Mouse (Mus musculus) WW6 (cell line): ENCODE results near the gene Tle3.

ENCODE experiments used
- DNase-seq: peaks from one replicate; pipeline ENCODE4 v3.0.0-alpha.2; 2013; ENCODE audit warnings: low read depth, low spot score

The Tle3 gene

GRCm38 (mm10) chr9:61371755-61372509 lies at the start of gene Tle3:
TSS of gene Tle3 (plus strand) at chr9:61372366.
- DNase-seq = peak; percentile 90

GRCm38 (mm10) chr9:61323221-61323620 lies 48.9 kb upstream of the Tle3 start:
- no peak for DNase-seq

GRCm38 (mm10) chr9:61323879-61324278 lies 48.3 kb upstream of the Tle3 start:
- no peak for DNase-seq

GRCm38 (mm10) chr9:61324354-61324753 lies 47.8 kb upstream of the Tle3 start:
- no peak for DNase-seq

- no peak for DNase-seq
Measured at GRCm38 (mm10) chr9:61325012-61325411, 47.2 kb upstream of the Tle3 start.

- DNase-seq = no peak
Measured at GRCm38 (mm10) chr9:61325931-61326351, 46.2 kb upstream of the Tle3 start.

- DNase-seq = no peak
Measured at GRCm38 (mm10) chr9:61326922-61327321, 45.2 kb upstream of the Tle3 start.

GRCm38 (mm10) chr9:61328173-61328572 lies 44.0 kb upstream of the Tle3 start:
- DNase-seq = no peak

- DNase-seq = no peak
Measured at GRCm38 (mm10) chr9:61330747-61331146, 41.4 kb upstream of the Tle3 start.

- no peak for DNase-seq
Measured at GRCm38 (mm10) chr9:61332226-61332936, 39.8 kb upstream of the Tle3 start.

- DNase-seq = no peak
Measured at GRCm38 (mm10) chr9:61336179-61336578, 36.0 kb upstream of the Tle3 start.

GRCm38 (mm10) chr9:61336591-61337587 lies 35.3 kb upstream of the Tle3 start:
- no peak for DNase-seq

GRCm38 (mm10) chr9:61337665-61338064 lies 34.5 kb upstream of the Tle3 start:
- no peak for DNase-seq

GRCm38 (mm10) chr9:61339311-61339710 lies 32.9 kb upstream of the Tle3 start:
- no peak for DNase-seq

GRCm38 (mm10) chr9:61340333-61340732 lies 31.8 kb upstream of the Tle3 start:
- no peak for DNase-seq

- no peak for DNase-seq
Measured at GRCm38 (mm10) chr9:61342297-61342696, 29.9 kb upstream of the Tle3 start.

- no peak for DNase-seq
Measured at GRCm38 (mm10) chr9:61344684-61345083, 27.5 kb upstream of the Tle3 start.

GRCm38 (mm10) chr9:61347011-61347410 lies 25.2 kb upstream of the Tle3 start:
- DNase-seq = no peak

GRCm38 (mm10) chr9:61348036-61348435 lies 24.1 kb upstream of the Tle3 start:
- no peak for DNase-seq

- no peak for DNase-seq
Measured at GRCm38 (mm10) chr9:61348616-61349015, 23.6 kb upstream of the Tle3 start.

GRCm38 (mm10) chr9:61349697-61350096 lies 22.5 kb upstream of the Tle3 start:
- DNase-seq = no peak

- no peak for DNase-seq
Measured at GRCm38 (mm10) chr9:61351164-61351563, 21.0 kb upstream of the Tle3 start.
